Mouse (Mus musculus) stomach, embryonic 16.5 days (tissue): ENCODE results near the gene Zbtb38. TPM values are rescaled to one million over a fixed set of nuclear protein-coding genes. Genes with fewer than 3 reads are reported as not detected.

Source experiments
- ATAC-seq: fragments of 200-750 bp; cut with Nextera tagmentation; 2 replicates; pipeline ENCODE4 v1.8.0; 2017; ENCODE audit warnings: moderate number of reproducible peaks, moderate TSS enrichment; ENCODE audit not compliant: insufficient read depth, low FRiP score
- H3K27ac ChIP-seq: fragments of 300-500 bp; sonication (generic); 2 replicates; pipeline ENCODE4 v1.5.1; 2014; ENCODE audit warnings: low read length
- H3K27me3 ChIP-seq: fragments of 300-500 bp; sonication (generic); 2 replicates; pipeline ENCODE4 v1.6.1; 2014; ENCODE audit warnings: low read length, control low read depth, mixed read lengths; ENCODE audit not compliant: control insufficient read depth, insufficient read depth
- H3K36me3 ChIP-seq: fragments of 300-500 bp; sonication (generic); 2 replicates; pipeline ENCODE4 v1.6.1; 2014; ENCODE audit warnings: low read length; ENCODE audit not compliant: control insufficient read depth, insufficient read depth
- H3K4me1 ChIP-seq: fragments of 300-500 bp; sonication (generic); 2 replicates; pipeline ENCODE4 v1.6.1; 2014; ENCODE audit warnings: low read length, control low read depth, mixed read lengths; ENCODE audit not compliant: control insufficient read depth, insufficient read depth
- H3K4me2 ChIP-seq: fragments of 300-500 bp; sonication (generic); 2 replicates; pipeline ENCODE4 v1.6.1; 2014; ENCODE audit warnings: low read depth, low read length, mixed read lengths
- H3K4me3 ChIP-seq: fragments of 300-500 bp; sonication (generic); replicated peaks from 2 replicates; pipeline ENCODE4 v1.5.1; 2014; ENCODE audit warnings: mild to moderate bottlenecking, low read length
- H3K9ac ChIP-seq: fragments of 300-500 bp; sonication (generic); 2 replicates; pipeline ENCODE4 v1.6.1; 2014; ENCODE audit warnings: low read length
- H3K9me3 ChIP-seq: fragments of 300-500 bp; sonication (generic); replicated peaks from 2 replicates; pipeline ENCODE4 v1.6.1; 2016; ENCODE audit warnings: low read length, control low read depth; ENCODE audit not compliant: control insufficient read depth
- WGBS: fragments of 180-500 bp; shearing (Covaris S2); extraction: QIAGEN DNeasy Blood & Tissue Kit; methylation state at CpG from one replicate; pipeline ENCODE4 v1.1.7; 2014; 5-methylcytosine and 5-hydroxymethylcytosine counted together
- polyA plus RNA-seq: library from polyadenylated mRNA; unstranded; fragments of >200 nt; fragmentation: Nextera tagmentation; extraction: Ambion mirVana; gene quantifications from 2 replicates; pipeline ENCODE4 v1.2.1, GENCODE M21; 2015

Gene Zbtb38
- polyA plus RNA-seq, 1 experiment from 2014 or later: 19.4 TPM

DNA sequence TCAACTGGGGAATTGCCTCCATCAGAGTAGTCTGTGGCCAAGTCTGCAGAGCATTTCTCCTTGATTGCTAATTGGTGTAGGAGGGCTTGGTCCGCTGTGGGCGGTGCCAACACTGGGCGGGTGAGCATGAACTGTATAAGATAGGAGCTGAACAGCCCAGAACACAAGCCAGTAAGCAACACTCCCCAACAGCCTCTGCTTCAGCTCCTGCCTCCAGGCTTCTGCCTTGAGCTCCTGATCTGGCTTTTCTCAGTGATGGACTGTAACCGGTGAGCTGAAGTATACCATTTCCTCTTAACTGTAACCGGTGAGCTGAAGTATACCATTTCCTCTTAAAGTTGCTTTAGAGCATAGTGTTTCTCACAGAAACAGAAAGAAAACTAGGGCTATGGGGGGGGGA lies 12.8 kb upstream of the Zbtb38 start:
- peak; percentile 60; the same call in 1 of the 2 replicates for ATAC-seq
- WGBS: 48% methylated on average over 5 of the region's 5 CpGs
- Histone ChIP-seq H3K4me1 (no peaks in the 10 kb centered on the region), H3K27me3 (no peaks in the 10 kb centered on the region), H3K9me3 (no peaks in the 10 kb centered on the region), H3K9ac (no peak overlapping the region), H3K27ac (no peak overlapping the region), H3K36me3 (no peaks in the 10 kb centered on the region), H3K4me3 (no peak overlapping the region), H3K4me2 (no peak overlapping the region)

DNA sequence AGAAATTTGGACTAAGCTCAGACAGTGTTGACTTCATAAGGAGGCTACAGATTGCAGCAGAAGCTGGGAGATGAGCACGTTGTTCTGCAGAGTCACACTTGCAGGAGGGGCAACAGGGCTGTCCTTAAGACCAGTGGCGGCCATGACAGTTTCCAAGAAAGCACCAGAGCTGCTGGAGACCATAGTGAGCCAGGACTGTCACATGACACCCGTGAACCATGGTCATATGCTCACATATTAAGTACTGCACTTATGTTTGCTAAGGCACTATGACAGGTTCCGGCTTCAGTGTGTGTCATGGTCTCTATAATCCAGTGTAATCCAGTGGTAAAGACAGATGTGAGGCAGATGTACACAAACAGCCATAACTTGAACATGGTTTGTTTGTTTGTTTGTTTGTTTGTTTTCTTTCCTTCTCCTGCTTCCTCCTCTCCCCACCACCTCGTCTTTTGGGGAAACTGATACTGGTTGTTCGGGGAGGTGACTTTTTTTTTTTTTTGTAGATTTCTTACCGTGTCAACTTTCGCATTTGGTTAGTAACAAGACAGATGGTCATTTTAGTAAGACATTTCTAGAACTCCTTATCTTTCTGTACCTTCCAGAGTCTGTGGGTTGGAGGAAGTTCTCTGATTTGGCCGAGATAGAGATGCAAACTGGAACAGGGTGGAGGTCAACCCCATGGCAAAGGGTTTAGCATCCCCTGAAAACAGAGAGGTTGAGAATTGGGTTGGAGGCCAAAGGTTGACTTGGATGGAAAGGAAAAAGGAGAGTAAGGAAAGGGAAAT lies 11.4 kb upstream of the Zbtb38 start:
- H3K27ac ChIP-seq: no peak overlapping the region
- 81% methylated on average over 9 of the region's 9 CpGs for WGBS
- no peaks in the 10 kb centered on the region for H3K36me3 ChIP-seq
- H3K4me3 ChIP-seq: no peak overlapping the region
- no peaks in the 10 kb centered on the region for H3K4me1 ChIP-seq
- no peak overlapping the region for H3K9ac ChIP-seq
- H3K4me2 ChIP-seq: no peak overlapping the region
- no peaks in the 10 kb centered on the region for H3K27me3 ChIP-seq
- no peak for ATAC-seq
- no peaks in the 10 kb centered on the region for H3K9me3 ChIP-seq

GRCm38 (mm10) chr9:96763025-96763424 lies 10.4 kb upstream of the Zbtb38 start:
- H3K9ac ChIP-seq: no peak overlapping the region
- no peak for ATAC-seq
- no peak overlapping the region for H3K27ac ChIP-seq
- H3K4me2 ChIP-seq: no peak overlapping the region
- H3K36me3 ChIP-seq: no peaks in the 10 kb centered on the region
- no peaks in the 10 kb centered on the region for H3K9me3 ChIP-seq
- H3K4me3 ChIP-seq: no peak overlapping the region
- 83% methylated on average over 3 of the region's 3 CpGs for WGBS
- peaks cover 5% of the 10 kb centered on the region; the same call in 1 of the 2 replicates for H3K4me1 ChIP-seq
- no peaks in the 10 kb centered on the region for H3K27me3 ChIP-seq

- peak overlapping the region; percentile 59 for H3K9ac ChIP-seq
- H3K4me2 ChIP-seq: peak overlapping the region; percentile 60
- no peaks in the 10 kb centered on the region for H3K27me3 ChIP-seq
- peak overlapping the region; percentile 29; the same call in 1 of the 2 replicates for H3K27ac ChIP-seq
- no peaks in the 10 kb centered on the region for H3K36me3 ChIP-seq
- no peaks in the 10 kb centered on the region; the same call in 1 of the 2 replicates for H3K9me3 ChIP-seq
- H3K4me3 ChIP-seq: peak overlapping the region; percentile 37
- WGBS: 9% methylated on average over 22 of the region's 22 CpGs
- H3K4me1 ChIP-seq: peaks cover 5% of the 10 kb centered on the region; the same call in 1 of the 2 replicates
- peak; percentile 91 for ATAC-seq
These were observed 6.3 kb upstream of the Zbtb38 start for GRCm38 (mm10) chr9:96758749-96759597.

DNA sequence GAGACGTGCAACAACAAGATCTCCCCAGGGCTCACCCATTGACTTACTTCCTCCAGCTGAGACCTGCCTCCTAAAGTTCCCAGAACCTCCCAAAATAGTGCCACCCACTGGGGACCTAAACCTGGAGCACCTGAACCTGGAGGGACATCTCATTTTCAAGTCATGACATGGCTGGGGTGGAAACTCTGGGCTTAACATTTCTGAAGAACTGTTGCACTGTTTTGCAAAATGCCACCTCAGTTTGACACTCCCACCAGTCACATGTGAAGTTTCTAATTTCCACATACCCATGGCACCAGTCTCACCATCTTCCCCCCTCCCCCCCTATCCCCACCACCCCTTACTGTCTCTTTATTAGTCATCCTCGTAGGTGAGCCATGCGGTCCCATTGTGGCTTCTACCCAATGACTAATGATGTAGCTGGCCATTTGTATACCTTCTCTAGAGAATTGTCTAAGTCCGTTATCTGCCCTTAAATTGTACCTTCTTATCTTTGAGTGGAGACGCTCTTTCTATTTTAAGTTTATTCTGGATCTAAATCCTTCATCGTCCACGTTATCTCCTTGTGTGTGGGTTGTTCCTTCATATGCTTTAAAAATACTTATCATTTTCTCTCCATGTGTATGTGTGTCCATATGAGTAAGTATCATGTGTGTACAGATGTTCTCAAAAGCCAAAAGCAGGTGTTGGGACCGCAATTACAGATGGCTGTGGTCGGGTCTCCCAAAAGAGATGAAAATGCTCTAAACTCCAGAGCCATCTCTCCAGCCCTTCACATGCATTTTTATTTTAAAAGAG lies 4.2 kb upstream of the Zbtb38 start:
- H3K4me1 ChIP-seq: peaks cover 9% of the 10 kb centered on the region
- no peaks in the 10 kb centered on the region; the same call in 1 of the 2 replicates for H3K9me3 ChIP-seq
- H3K9ac ChIP-seq: no peak overlapping the region
- no peaks in the 10 kb centered on the region for H3K27me3 ChIP-seq
- WGBS: 86% methylated on average over 9 of the region's 9 CpGs
- no peak overlapping the region for H3K4me3 ChIP-seq
- no peaks in the 10 kb centered on the region for H3K36me3 ChIP-seq
- ATAC-seq: no peak
- no peak overlapping the region for H3K27ac ChIP-seq
- no peak overlapping the region for H3K4me2 ChIP-seq

DNA sequence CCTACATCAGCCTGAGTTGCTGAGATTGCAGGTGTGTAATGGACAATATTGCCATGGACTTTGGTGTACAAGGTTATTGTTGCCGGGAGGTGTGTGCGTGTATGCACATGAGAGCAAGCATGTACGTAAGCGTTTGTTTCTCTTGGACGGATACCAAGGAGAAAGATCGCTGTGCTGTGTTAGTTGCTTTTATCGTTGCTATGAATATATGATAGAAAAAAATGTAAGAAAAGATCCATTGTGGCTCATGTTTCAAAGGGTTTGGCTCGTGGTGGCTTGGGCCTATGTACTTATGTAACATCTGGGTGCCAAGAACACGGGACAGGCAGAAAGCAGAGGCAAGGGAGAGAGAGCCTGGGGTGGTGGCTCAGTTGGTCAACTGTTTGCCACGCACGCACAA lies 3.1 kb upstream of the Zbtb38 start:
- ATAC-seq: no peak
- peaks cover 9% of the 10 kb centered on the region for H3K4me1 ChIP-seq
- H3K9ac ChIP-seq: no peak overlapping the region
- 73% methylated on average over 11 of the region's 11 CpGs for WGBS
- no peaks in the 10 kb centered on the region for H3K36me3 ChIP-seq
- H3K27me3 ChIP-seq: no peaks in the 10 kb centered on the region
- H3K27ac ChIP-seq: no peak overlapping the region
- H3K4me2 ChIP-seq: no peak overlapping the region
- H3K9me3 ChIP-seq: no peaks in the 10 kb centered on the region; the same call in 1 of the 2 replicates
- no peak overlapping the region for H3K4me3 ChIP-seq

DNA sequence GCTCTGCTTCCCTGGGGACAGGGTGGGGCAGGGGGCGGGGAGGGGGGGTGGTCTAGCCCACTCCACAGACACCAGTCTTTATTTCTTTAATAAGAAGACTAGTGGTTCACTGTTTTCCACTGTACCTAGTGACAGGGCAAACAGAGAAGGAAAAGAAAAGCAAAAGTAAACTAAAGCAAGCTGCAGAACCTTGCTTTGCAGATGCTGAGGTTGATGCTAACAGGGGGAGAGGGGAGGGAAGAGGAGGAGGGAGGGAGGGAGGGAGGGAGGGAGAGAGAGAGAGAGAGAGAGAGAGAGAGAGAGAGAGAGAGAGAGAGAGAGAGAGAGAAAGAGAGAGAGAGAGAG lies 2.0 kb upstream of the Zbtb38 start:
- ATAC-seq: no peak
- Histone ChIP-seq H3K4me2 (no peak overlapping the region), H3K9me3 (no peaks in the 10 kb centered on the region; the same call in 1 of the 2 replicates), H3K4me3 (no peak overlapping the region), H3K9ac (no peak overlapping the region), H3K27me3 (no peaks in the 10 kb centered on the region), H3K27ac (no peak overlapping the region), H3K4me1 (peaks cover 9% of the 10 kb centered on the region), H3K36me3 (no peaks in the 10 kb centered on the region)
- 67% methylated on average over 1 of the region's 1 CpGs for WGBS

GRCm38 (mm10) chr9:96753921-96754624 lies 1.4 kb upstream of the Zbtb38 start:
- no peaks in the 10 kb centered on the region for H3K36me3 ChIP-seq
- no peak overlapping the region for H3K4me3 ChIP-seq
- no peaks in the 10 kb centered on the region; the same call in 1 of the 2 replicates for H3K9me3 ChIP-seq
- H3K27ac ChIP-seq: no peak overlapping the region
- H3K9ac ChIP-seq: no peak overlapping the region
- peaks cover 9% of the 10 kb centered on the region for H3K4me1 ChIP-seq
- no peaks in the 10 kb centered on the region for H3K27me3 ChIP-seq
- no peak overlapping the region for H3K4me2 ChIP-seq
- WGBS: 71% methylated on average over 11 of the region's 11 CpGs
- ATAC-seq: no peak
